Mouse (Mus musculus) large intestine, adult 2 months (tissue): ENCODE results near the gene Igsf8. TPM values are rescaled to one million over a fixed set of nuclear protein-coding genes. Genes with fewer than 3 reads are reported as not detected.

ENCODE experiments used
- DNase-seq: peaks from one replicate; pipeline ENCODE4 v3.0.0-alpha.2; 2012; ENCODE audit warnings: low read depth, low spot score
- WGBS: fragments of 180-500 bp; shearing (Covaris S2); methylation state at CpG from one replicate; pipeline ENCODE4 v1.1.7; 2018; 5-methylcytosine and 5-hydroxymethylcytosine counted together
- polyA plus RNA-seq: library from polyadenylated mRNA; depleted of rRNA; stranded (reverse); fragments of >200 nt; gene quantifications from 2 replicates; pipeline ENCODE4 v1.2.3, GENCODE M21; 2012

Gene Igsf8
- polyA plus RNA-seq, 1 experiment = 64.4 TPM

GRCm38 (mm10) chr1:172337411-172338185 is 76.2 kb downstream of the Igsf8 start:
- 46% methylated on average over 2 of the region's 2 CpGs for WGBS
- no peak for DNase-seq

- WGBS = 3% methylated on average over 38 of the region's 38 CpGs
- no peak for DNase-seq
Observed at GRCm38 (mm10) chr1:172340729-172341321, 79.4 kb downstream of the Igsf8 start, which contains the start of gene Kcnj10. Kcnj10 (plus strand) TSS chr1:172341210.

- WGBS = 14% methylated on average over 10 of the region's 10 CpGs
- no peak for DNase-seq
Observed at GRCm38 (mm10) chr1:172341386-172341785, 79.9 kb downstream of the Igsf8 start.

GRCm38 (mm10) chr1:172342729-172343128 is 81.3 kb downstream of the Igsf8 start:
- WGBS = 87% methylated on average over 3 of the region's 3 CpGs
- no peak for DNase-seq

- WGBS = 49% methylated on average over 3 of the region's 3 CpGs
Observed at GRCm38 (mm10) chr1:172343914-172344313, 82.5 kb downstream of the Igsf8 start.

GRCm38 (mm10) chr1:172344820-172345219 is 83.4 kb downstream of the Igsf8 start:
- 29% methylated on average over 7 of the region's 7 CpGs for WGBS
- DNase-seq = no peak

More at GRCm38 (mm10) chr1:172343914-172344313, 82.5 kb downstream of the Igsf8 start:
- no peak for DNase-seq

- 80% methylated on average over 10 of the region's 10 CpGs for WGBS
- DNase-seq = no peak
Observed at GRCm38 (mm10) chr1:172346707-172347106, 85.3 kb downstream of the Igsf8 start.

GRCm38 (mm10) chr1:172347382-172347781 is 85.9 kb downstream of the Igsf8 start:
- no peak for DNase-seq
- 81% methylated on average over 12 of the region's 12 CpGs for WGBS

- 74% methylated on average over 5 of the region's 5 CpGs for WGBS
Observed at GRCm38 (mm10) chr1:172349504-172349903, 88.1 kb downstream of the Igsf8 start.

GRCm38 (mm10) chr1:172349916-172350812 is 88.7 kb downstream of the Igsf8 start:
- DNase-seq = no peak
- 24% methylated on average over 19 of the region's 19 CpGs for WGBS

More at GRCm38 (mm10) chr1:172349504-172349903, 88.1 kb downstream of the Igsf8 start:
- DNase-seq = no peak

- no peak for DNase-seq
- WGBS = 61% methylated on average over 6 of the region's 6 CpGs
Observed at GRCm38 (mm10) chr1:172352001-172352400, 90.6 kb downstream of the Igsf8 start.

GRCm38 (mm10) chr1:172352453-172352852 is 91.0 kb downstream of the Igsf8 start:
- DNase-seq = no peak
- WGBS = 85% methylated on average over 3 of the region's 3 CpGs

- 53% methylated on average over 3 of the region's 3 CpGs for WGBS
- DNase-seq = no peak
Observed at GRCm38 (mm10) chr1:172355336-172355735, 93.9 kb downstream of the Igsf8 start.

GRCm38 (mm10) chr1:172357550-172357949 is 96.1 kb downstream of the Igsf8 start:
- 0% methylated on average over 1 of the region's 1 CpGs for WGBS
- DNase-seq = no peak

- no peak for DNase-seq
- WGBS = 75% methylated on average over 10 of the region's 10 CpGs
Observed at GRCm38 (mm10) chr1:172358341-172358740, 96.9 kb downstream of the Igsf8 start.

GRCm38 (mm10) chr1:172364684-172365083 is 103.2 kb downstream of the Igsf8 start:
- no peak for DNase-seq

GRCm38 (mm10) chr1:172368768-172369418 is 107.5 kb downstream of the Igsf8 start:
- 31% methylated on average over 23 of the region's 23 CpGs for WGBS
- DNase-seq = no peak

More at GRCm38 (mm10) chr1:172364684-172365083, 103.2 kb downstream of the Igsf8 start:
- WGBS = 15% methylated on average over 6 of the region's 6 CpGs
